Mouse (Mus musculus): Measurements from ENCODE around the gene R3hdm1. TPM values are rescaled to one million over a fixed set of nuclear protein-coding genes. Genes with fewer than 3 reads are reported as not detected.
"Not testable (repeated sequence)": the region's sequence is repeated elsewhere in the genome, so short reads cannot be mapped to it uniquely, and the experiment has no call there.

Gene R3hdm1
- polyA plus RNA-seq, 1 experiment from 2014 or later = 88.8 TPM

GRCm38 (mm10) chr1:128243996-128244726 is 141.1 kb downstream of the R3hdm1 start:
- H3K27ac ChIP-seq = peak overlapping the region; percentile 85
- H3K9ac ChIP-seq = peak overlapping the region; percentile 87
- under 1% methylated on average over 71 of the region's 71 CpGs for WGBS
- H3K9me3 ChIP-seq = no peaks in the 10 kb centered on the region
- H3K4me3 ChIP-seq = peak overlapping the region; percentile 74
- H3K4me2 ChIP-seq = peak overlapping the region; percentile 84
- peaks cover 5% of the 10 kb centered on the region; the same call in 1 of the 2 replicates for H3K36me3 ChIP-seq
- peak; percentile 94 for ATAC-seq (ENCODE audit: insufficient number of reproducible peaks, insufficient read depth, low FRiP score, low TSS enrichment, low read depth)
- H3K4me1 ChIP-seq = peaks cover 11% of the 10 kb centered on the region
- H3K27me3 ChIP-seq = no peaks in the 10 kb centered on the region

GRCm38 (mm10) chr1:128244727-128245355 is 141.7 kb downstream of the R3hdm1 start:
- Histone ChIP-seq H3K9ac (peak overlapping the region; percentile 87), H3K27me3 (no peaks in the 10 kb centered on the region), H3K27ac (peak overlapping the region; percentile 85), H3K4me2 (peak overlapping the region; percentile 84), H3K36me3 (0 out of 2 replicates have a peak, but pooled peaks cover 4% of the 10 kb centered on the region), H3K4me1 (peaks cover 11% of the 10 kb centered on the region), H3K9me3 (no peaks in the 10 kb centered on the region), H3K4me3 (peak overlapping the region; percentile 74)
- 2% methylated on average over 19 of the region's 19 CpGs for WGBS
- ATAC-seq (ENCODE audit: insufficient number of reproducible peaks, insufficient read depth, low FRiP score, low TSS enrichment, low read depth) = peak; percentile 20; the same call in 1 of the 2 replicates

GRCm38 (mm10) chr1:128267061-128267460 is 164.0 kb downstream of the R3hdm1 start:
- not testable (repeated sequence) for H3K9ac ChIP-seq; ATAC-seq (ENCODE audit: insufficient number of reproducible peaks, insufficient read depth, low FRiP score, low TSS enrichment, low read depth); H3K27ac ChIP-seq; H3K4me1 ChIP-seq; H3K27me3 ChIP-seq; H3K9me3 ChIP-seq; H3K4me3 ChIP-seq; H3K4me2 ChIP-seq
- WGBS = 76% methylated on average over 7 of the region's 7 CpGs
- H3K36me3 ChIP-seq = peaks cover 84% of the 10 kb centered on the region

- Histone ChIP-seq H3K4me1 (no peaks in the 10 kb centered on the region), H3K9me3 (no peaks in the 10 kb centered on the region), H3K4me2 (no peak overlapping the region), H3K4me3 (no peak overlapping the region), H3K9ac (no peak overlapping the region), H3K27me3 (no peaks in the 10 kb centered on the region), H3K27ac (no peak overlapping the region), H3K36me3 (peaks cover 89% of the 10 kb centered on the region)
- WGBS = 95% methylated on average over 3 of the region's 3 CpGs
- ATAC-seq (ENCODE audit: insufficient number of reproducible peaks, insufficient read depth, low FRiP score, low TSS enrichment, low read depth) = no peak
These were observed 167.6 kb downstream of the R3hdm1 start for GRCm38 (mm10) chr1:128270731-128271130.

- no peak overlapping the region for H3K27ac ChIP-seq
- H3K4me3 ChIP-seq = no peak overlapping the region
- no peaks in the 10 kb centered on the region for H3K4me1 ChIP-seq
- H3K9ac ChIP-seq = no peak overlapping the region
- 93% methylated on average over 1 of the region's 1 CpGs for whole genome bisulfite sequencing
- no peak overlapping the region for H3K4me2 ChIP-seq
- H3K27me3 ChIP-seq = no peaks in the 10 kb centered on the region
- no peak for ATAC-seq (ENCODE audit: insufficient number of reproducible peaks, insufficient read depth, low FRiP score, low TSS enrichment, low read depth)
- peaks cover 89% of the 10 kb centered on the region for H3K36me3 ChIP-seq
- no peaks in the 10 kb centered on the region for H3K9me3 ChIP-seq
These were observed 172.8 kb downstream of the R3hdm1 start for GRCm38 (mm10) chr1:128275908-128276307.

GRCm38 (mm10) chr1:128278563-128278962 is 175.5 kb downstream of the R3hdm1 start:
- 95% methylated on average over 3 of the region's 3 CpGs for WGBS
- Histone ChIP-seq H3K4me1 (no peaks in the 10 kb centered on the region), H3K36me3 (peaks cover 81% of the 10 kb centered on the region), H3K9me3 (peaks cover 12% of the 10 kb centered on the region; the same call in 1 of the 2 replicates), H3K27me3 (no peaks in the 10 kb centered on the region), H3K4me3 (no peak overlapping the region), H3K9ac (no peak overlapping the region), H3K27ac (no peak overlapping the region), H3K4me2 (no peak overlapping the region)
- no peak for ATAC-seq (ENCODE audit: insufficient number of reproducible peaks, insufficient read depth, low FRiP score, low TSS enrichment, low read depth)

- Histone ChIP-seq H3K36me3 (peaks cover 69% of the 10 kb centered on the region), H3K27me3 (no peaks in the 10 kb centered on the region), H3K9me3 (peaks cover 12% of the 10 kb centered on the region; the same call in 1 of the 2 replicates), H3K4me2 (no peak overlapping the region), H3K4me3 (no peak overlapping the region), H3K4me1 (no peaks in the 10 kb centered on the region), H3K27ac (no peak overlapping the region), H3K9ac (no peak overlapping the region)
- WGBS = 96% methylated on average over 3 of the region's 3 CpGs
- no peak for ATAC-seq (ENCODE audit: insufficient number of reproducible peaks, insufficient read depth, low FRiP score, low TSS enrichment, low read depth)
These were observed 178.7 kb downstream of the R3hdm1 start for GRCm38 (mm10) chr1:128281753-128282152.

- H3K4me2 ChIP-seq = no peak overlapping the region
- ATAC-seq (ENCODE audit: insufficient number of reproducible peaks, insufficient read depth, low FRiP score, low TSS enrichment, low read depth) = no peak
- H3K9ac ChIP-seq = no peak overlapping the region
These were observed 179.8 kb downstream of the R3hdm1 start for GRCm38 (mm10) chr1:128282924-128283323.

GRCm38 (mm10) chr1:128284157-128284690 is 181.1 kb downstream of the R3hdm1 start:
- peaks cover 12% of the 10 kb centered on the region; the same call in 1 of the 2 replicates for H3K9me3 ChIP-seq
- H3K4me2 ChIP-seq = no peak overlapping the region
- 89% methylated on average over 8 of the region's 8 CpGs for WGBS
- no peak overlapping the region for H3K4me3 ChIP-seq
- no peaks in the 10 kb centered on the region for H3K27me3 ChIP-seq
- no peak overlapping the region for H3K27ac ChIP-seq
- H3K9ac ChIP-seq = no peak overlapping the region
- peaks cover 48% of the 10 kb centered on the region for H3K36me3 ChIP-seq
- ATAC-seq (ENCODE audit: insufficient number of reproducible peaks, insufficient read depth, low FRiP score, low TSS enrichment, low read depth) = no peak
- H3K4me1 ChIP-seq = no peaks in the 10 kb centered on the region

More at GRCm38 (mm10) chr1:128282924-128283323, 179.8 kb downstream of the R3hdm1 start:
- H3K36me3 ChIP-seq = peaks cover 57% of the 10 kb centered on the region
- H3K27ac ChIP-seq = no peak overlapping the region
- no peak overlapping the region for H3K4me3 ChIP-seq
- H3K27me3 ChIP-seq = no peaks in the 10 kb centered on the region
- H3K4me1 ChIP-seq = no peaks in the 10 kb centered on the region
- WGBS = 95% methylated on average over 3 of the region's 3 CpGs
- H3K9me3 ChIP-seq = peaks cover 12% of the 10 kb centered on the region; the same call in 1 of the 2 replicates

GRCm38 (mm10) chr1:128285136-128285535 is 182.0 kb downstream of the R3hdm1 start:
- Histone ChIP-seq H3K4me1 (no peaks in the 10 kb centered on the region), H3K9me3 (peaks cover 12% of the 10 kb centered on the region; the same call in 1 of the 2 replicates), H3K36me3 (peaks cover 39% of the 10 kb centered on the region), H3K9ac (no peak overlapping the region), H3K27me3 (no peaks in the 10 kb centered on the region), H3K4me2 (no peak overlapping the region), H3K4me3 (no peak overlapping the region), H3K27ac (no peak overlapping the region)
- WGBS = 89% methylated on average over 9 of the region's 9 CpGs
- no peak for ATAC-seq (ENCODE audit: insufficient number of reproducible peaks, insufficient read depth, low FRiP score, low TSS enrichment, low read depth)
